Comparison of ENCODE assay signal across 23 mouse cellular contexts in the genomic region with DNA sequence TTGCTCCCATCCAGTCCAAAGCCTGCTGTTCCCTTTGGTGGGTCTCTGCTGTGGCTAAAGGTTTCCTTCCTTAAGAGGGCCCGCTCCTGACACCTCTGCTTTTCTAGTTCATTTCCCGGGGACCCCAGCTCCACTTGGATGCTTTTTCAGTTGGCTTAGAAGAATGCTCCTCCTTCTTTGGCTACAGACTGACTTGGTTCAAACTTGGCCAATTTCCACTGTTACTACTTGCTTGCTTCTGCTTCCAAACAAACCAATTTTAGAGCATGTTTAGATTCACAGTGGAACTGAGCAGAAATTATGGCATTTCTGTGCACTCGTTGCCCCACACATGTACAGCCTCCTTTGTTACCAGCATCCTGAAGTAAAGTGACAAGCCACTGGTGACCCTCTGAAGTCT.
DNase-seq lines count a peak whose midpoint lies in the region; ATAC-seq and TF ChIP-seq lines count a peak whose summit lies in the region.
"Had no signal": no experiment of that assay in that cellular context is flagged by ENCODE, and none has a peak within 500 bp of the region (broad histone marks: within the 10 kb centered on the region; RNA-seq: fewer than 3 reads in every experiment).

No protein-coding gene starts in this region.

- H3K4me1 ChIP-seq in forebrain, embryonic 14.5 days (ENCODE audit: control insufficient read depth, insufficient read depth, low read length), result peaks cover 38% of the 10 kb centered on the region
- H3K4me1 ChIP-seq in forebrain, embryonic 15.5 days, result peaks cover 45% of the 10 kb centered on the region
- no peaks in the 10 kb centered on the region for H3K4me1 ChIP-seq in lung, embryonic 14.5 days (ENCODE audit: insufficient read depth)
- H3K4me1 ChIP-seq in lung, adult 2 months (ENCODE audit: control insufficient read depth, insufficient read depth, low read length), result no peaks in the 10 kb centered on the region
- H3K4me1 ChIP-seq: embryonic facial prominence, embryonic 12.5 days had no signal

- no peak for TF ChIP-seq POLR2A in lung, adult 2 months (IDR thresholded peaks at IDR 0.05; ENCODE audit: borderline replicate concordance, extremely low read depth, low read depth, low read length)
- no peak for TF ChIP-seq POLR2A in brain, embryonic 14.5 days (IDR thresholded peaks at IDR 0.05; ENCODE audit: borderline replicate concordance, extremely low read depth, insufficient read depth, insufficient read length, poor library complexity, severe bottlenecking)

- no peaks in the 10 kb centered on the region for H3K36me3 ChIP-seq in forebrain, embryonic 14.5 days (ENCODE audit: control insufficient read depth, insufficient read depth, low read length)
- H3K36me3 ChIP-seq in forebrain, embryonic 15.5 days, result peaks cover 3% of the 10 kb centered on the region; the same call in 1 of the 2 replicates
- H3K36me3 ChIP-seq in lung, embryonic 14.5 days (ENCODE audit: insufficient read depth), result peaks cover 4% of the 10 kb centered on the region; the same call in 1 of the 2 replicates
- H3K36me3 ChIP-seq: G1E had no signal

- no peak overlapping the region for H3K9ac ChIP-seq in forebrain, embryonic 14.5 days (ENCODE audit: low read length)
- H3K9ac ChIP-seq in forebrain, embryonic 15.5 days (replicated peaks), result no peak overlapping the region
- no peak overlapping the region for H3K9ac ChIP-seq in lung, embryonic 14.5 days
- H3K9ac ChIP-seq: embryonic facial prominence, embryonic 12.5 days; forebrain, embryonic 13.5 days; forebrain, postnatal 0 days had no signal

- no peak overlapping the region for H3K4me3 ChIP-seq in forebrain, embryonic 14.5 days (ENCODE audit: low read depth, low read length)
- H3K4me3 ChIP-seq in forebrain, embryonic 15.5 days, result no peak overlapping the region
- no peak overlapping the region for H3K4me3 ChIP-seq in lung, embryonic 14.5 days (ENCODE audit: low read depth, low read length)
- no peak overlapping the region for H3K4me3 ChIP-seq in lung, adult 2 months (replicated peaks; ENCODE audit: extremely low read depth, low read depth, low read length)
- H3K4me3 ChIP-seq: embryonic facial prominence, embryonic 10.5 days; embryonic facial prominence, embryonic 12.5 days; forebrain, embryonic 13.5 days had no signal

- no peak overlapping the region for H3K4me2 ChIP-seq in forebrain, embryonic 14.5 days (ENCODE audit: low read length)
- no peak overlapping the region for H3K4me2 ChIP-seq in forebrain, embryonic 15.5 days (replicated peaks)
- no peak overlapping the region for H3K4me2 ChIP-seq in lung, embryonic 14.5 days
- H3K4me2 ChIP-seq: embryonic facial prominence, embryonic 12.5 days; forebrain, embryonic 13.5 days had no signal

- H3K27ac ChIP-seq in forebrain, embryonic 14.5 days (ENCODE audit: low read depth, low read length), result no peak overlapping the region
- H3K27ac ChIP-seq in forebrain, embryonic 15.5 days (replicated peaks), result no peak overlapping the region
- no peak overlapping the region for H3K27ac ChIP-seq in lung, embryonic 14.5 days (ENCODE audit: low read depth)
- H3K27ac ChIP-seq: embryonic facial prominence, embryonic 10.5 days; embryonic facial prominence, embryonic 12.5 days; forebrain, embryonic 13.5 days had no signal

- H3K9me3 ChIP-seq in forebrain, embryonic 14.5 days (replicated peaks; ENCODE audit: control insufficient read depth, low read length), result no peaks in the 10 kb centered on the region
- no peaks in the 10 kb centered on the region for H3K9me3 ChIP-seq in forebrain, embryonic 15.5 days
- no peaks in the 10 kb centered on the region for H3K9me3 ChIP-seq in lung, embryonic 14.5 days (ENCODE audit: low read depth, low read length)
- H3K9me3 ChIP-seq: embryonic facial prominence, embryonic 10.5 days; embryonic facial prominence, embryonic 12.5 days; forebrain, embryonic 13.5 days; G1E had no signal

- 75% methylated on average over 3 of the region's 3 CpGs for WGBS in forebrain, embryonic 14.5 days
- WGBS in forebrain, embryonic 15.5 days, result 61% methylated on average over 3 of the region's 3 CpGs
- 64% methylated on average over 3 of the region's 3 CpGs for WGBS in lung, embryonic 14.5 days
- WGBS in lung, adult 2 months, result 70% methylated on average over 3 of the region's 3 CpGs

- TF ChIP-seq CTCF in lung, embryonic 14.5 days (IDR thresholded peaks at IDR 0.05; ENCODE audit: low read depth), result no peak
- TF ChIP-seq CTCF in lung, adult 2 months (IDR thresholded peaks at IDR 0.05; ENCODE audit: insufficient read depth, low read length), result no peak
- no peak for TF ChIP-seq CTCF in brain, embryonic 14.5 days (IDR thresholded peaks at IDR 0.05; ENCODE audit: borderline replicate concordance, extremely low read depth, insufficient read depth, insufficient read length)

- no peaks in the 10 kb centered on the region for H3K27me3 ChIP-seq in forebrain, embryonic 14.5 days (replicated peaks; ENCODE audit: control insufficient read depth, insufficient read depth, low read length)
- no peaks in the 10 kb centered on the region for H3K27me3 ChIP-seq in forebrain, embryonic 15.5 days
- H3K27me3 ChIP-seq in lung, embryonic 14.5 days (ENCODE audit: insufficient read depth, low read length), result no peaks in the 10 kb centered on the region
- H3K27me3 ChIP-seq: CH12.LX; embryonic facial prominence, embryonic 12.5 days; forebrain, embryonic 13.5 days had no signal

- no peak for ATAC-seq in forebrain, embryonic 14.5 days
- no peak for ATAC-seq in forebrain, embryonic 15.5 days (replicated peaks)
- no peak for ATAC-seq in lung, embryonic 14.5 days (ENCODE audit: insufficient read depth)
- ATAC-seq: CD4-positive, CD25-positive, alpha-beta regulatory T cell, adult 4 months; forebrain, embryonic 13.5 days; forebrain, postnatal 0 days had no signal

- DNase-seq in forebrain, embryonic 14.5 days (ENCODE audit: low spot score), result peak; percentile 40
- peak; percentile 80 for DNase-seq in lung, embryonic 14.5 days
- no peak for DNase-seq in lung, adult 2 months
- DNase-seq in lung, postnatal 10 days, result peak; percentile 32
- DNase-seq in lung, postnatal 36 days, result no peak
- peak; percentile 38 for DNase-seq in brain, embryonic 14.5 days (ENCODE audit: low read depth)
- DNase-seq in adrenal gland, adult 2 months, result no peak
- DNase-seq: adrenal gland, postnatal 10 days; adrenal gland, postnatal 25 days; B cell, adult 2 months; cerebellum, adult 11-12 months; cerebellum, adult 2 months; cerebellum, adult 9-10 months; cerebellum, postnatal 10 days; cerebellum, postnatal 25 days; forebrain, postnatal 0 days had no signal

Comparison
In these comparisons a context has a peak if more than half of its experiments do, and no peak if none do; other contexts are left out.
1. DNase-seq: peak in forebrain, embryonic 14.5 days (single experiment), lung, embryonic 14.5 days (single experiment), lung, postnatal 10 days (single experiment) and brain, embryonic 14.5 days (single experiment); none in lung, adult 2 months (single experiment), lung, postnatal 36 days (single experiment) and adrenal gland, adult 2 months (single experiment).